Mouse (Mus musculus) CH12.LX (cell line): ENCODE measurements around the gene Tm7sf2. TPM values are rescaled to one million over a fixed set of nuclear protein-coding genes. Genes with fewer than 3 reads are reported as not detected.
A peak's percentile ranks its signal among the peaks of the same experiment; 100 is the strongest.

Experiments used
- DNase-seq: peaks from one replicate; pipeline ENCODE4 v3.0.0-alpha.2; 2013; ENCODE audit errors: extremely low read depth
- H3K27ac ChIP-seq: 2 replicates; pipeline ENCODE4 v1.5.1; 2012; ENCODE audit warnings: low read depth, mild to moderate bottlenecking, control low read depth, moderate library complexity; ENCODE audit not compliant: insufficient read depth
- H3K27me3 ChIP-seq: replicated peaks from 2 replicates; pipeline ENCODE3; 2012; ENCODE audit warnings: inconsistent platforms
- H3K36me3 ChIP-seq, 2 experiments: replicated peaks in 1 of 2; 2 replicates each; pipeline versions ENCODE3 to v1.6.1; 2012; ENCODE audit warnings: inconsistent platforms in 1 of 2, low read length in 1 of 2, mild to moderate bottlenecking in 1 of 2, mixed read lengths in 1 of 2, moderate library complexity in 1 of 2; ENCODE audit not compliant: control insufficient read depth in 1 of 2, insufficient read depth in 1 of 2
- H3K4me1 ChIP-seq, 2 experiments: 2 replicates each; pipeline ENCODE4 v1.6.1; 2012; ENCODE audit warnings: inconsistent platforms in 1 of 2, moderate library complexity in 1 of 2; ENCODE audit not compliant: insufficient read depth in 2 of 2, control insufficient read depth in 1 of 2
- H3K4me2 ChIP-seq: 2 replicates; pipeline ENCODE4 v1.6.1; 2012; ENCODE audit warnings: low read depth, mild to moderate bottlenecking, control low read depth; ENCODE audit not compliant: poor library complexity, insufficient read depth, severe bottlenecking
- H3K4me3 ChIP-seq, 3 experiments: fragments of 150-350 bp in 1 of 3; sonication (generic) in 1 of 3; replicated peaks in 1 of 3; 2 replicates each; pipeline versions ENCODE3 to v1.5.1; 2011 to 2012; ENCODE audit warnings: low read depth in 2 of 3, low read length in 2 of 3, mild to moderate bottlenecking in 2 of 3, moderate library complexity in 2 of 3, control low read depth in 1 of 3, improper control_type of control experiment in 1 of 3, inconsistent platforms in 1 of 3, mixed read lengths in 1 of 3; ENCODE audit not compliant: poor library complexity in 1 of 3
- H3K79me2 ChIP-seq: replicated peaks from 2 replicates; pipeline ENCODE4 v1.6.1; 2012; ENCODE audit warnings: mild to moderate bottlenecking, moderate library complexity; ENCODE audit not compliant: control insufficient read depth, poor library complexity, insufficient read depth, severe bottlenecking; ENCODE audit errors: extremely low read depth
- H3K9ac ChIP-seq: 2 replicates; pipeline ENCODE4 v1.6.1; 2012; ENCODE audit warnings: low read depth, mild to moderate bottlenecking, control low read depth, moderate library complexity; ENCODE audit not compliant: insufficient read depth
- H3K9me3 ChIP-seq: replicated peaks from 2 replicates; pipeline ENCODE3; 2012; ENCODE audit warnings: low read length, inconsistent platforms, mixed read lengths
- CHD1 ChIP-seq: IDR thresholded peaks from 2 replicates; pipeline ENCODE4 v1.6.1; 2012; ENCODE audit warnings: low read depth, low read length, improper control_type of control experiment, inconsistent platforms
- ELF1 ChIP-seq: IDR thresholded peaks from 2 replicates; pipeline ENCODE4 v1.6.1; 2014; ENCODE audit warnings: low read depth, mild to moderate bottlenecking, inconsistent platforms, low read length, improper control_type of control experiment
- ETS1 ChIP-seq: conservative IDR thresholded peaks from 2 replicates; pipeline ENCODE4 v1.6.1; 2012; ENCODE audit warnings: low read depth, mild to moderate bottlenecking, inconsistent platforms, low read length, improper control_type of control experiment, moderate library complexity
- HCFC1 ChIP-seq: IDR thresholded peaks from 2 replicates; pipeline ENCODE4 v1.6.1; 2012; ENCODE audit warnings: low read depth, mild to moderate bottlenecking, inconsistent platforms, low read length, improper control_type of control experiment
- NELFE ChIP-seq: IDR thresholded peaks from 2 replicates; pipeline ENCODE4 v1.6.1; 2011; ENCODE audit warnings: low read depth, low read length, improper control_type of control experiment
- PAX5 ChIP-seq: IDR thresholded peaks from 2 replicates; pipeline ENCODE4 v1.6.1; 2012; ENCODE audit warnings: low read length, inconsistent platforms, mixed read lengths
- POLR2A ChIP-seq: IDR thresholded peaks from 2 replicates; pipeline ENCODE4 v1.6.1; 2011; ENCODE audit warnings: low read depth, mild to moderate bottlenecking, improper control_type of control experiment, low read length
- RAD21 ChIP-seq: IDR thresholded peaks from 2 replicates; pipeline ENCODE4 v1.6.1; 2011; ENCODE audit warnings: low read depth, mild to moderate bottlenecking, low read length, improper control_type of control experiment, moderate library complexity
- SIN3A ChIP-seq: IDR thresholded peaks from 2 replicates; pipeline ENCODE4 v1.6.1; 2012; ENCODE audit warnings: low read length, improper control_type of control experiment, inconsistent platforms
- SMC3 ChIP-seq: IDR thresholded peaks from 2 replicates; pipeline ENCODE4 v1.6.1; 2011; ENCODE audit warnings: low read depth, low read length, improper control_type of control experiment
- USF2 ChIP-seq: conservative IDR thresholded peaks from 2 replicates; pipeline ENCODE4 v1.6.1; 2011; ENCODE audit warnings: low read depth, low read length, improper control_type of control experiment
- ZC3H11A ChIP-seq: IDR thresholded peaks from 2 replicates; pipeline ENCODE4 v1.6.1; 2012; ENCODE audit warnings: low read depth, mild to moderate bottlenecking, inconsistent platforms, low read length, improper control_type of control experiment
- ZKSCAN1 ChIP-seq: IDR thresholded peaks from 2 replicates; pipeline ENCODE4 v1.6.1; 2012; ENCODE audit warnings: low read depth, inconsistent platforms, low read length, improper control_type of control experiment, borderline replicate concordance
- dilution Hi-C: fragments of 300-500 bp; cut with MboI; formaldehyde crosslinking; loops from 2 replicates; pipeline ENCODE4 v1.14.3; 2020; ENCODE audit warnings: low sequenced_read_pairs; ENCODE audit not compliant: extremely low pct_unique_long_range_greater_than_20kb, extremely low pct_ligation_motif_present
- in situ Hi-C: fragments of 300-500 bp; cut with MboI; formaldehyde crosslinking; loops from 3 replicates; pipeline ENCODE4 v1.14.3; 2019; ENCODE audit warnings: low sequenced_read_pairs, low pct_ligation_motif_present, low pct_unique_long_range_greater_than_20kb, mixed read lengths
- polyA plus RNA-seq: library from polyadenylated mRNA; unstranded; fragments of >175 nt; gene quantifications from 2 replicates; pipeline ENCODE4 v1.2.1, GENCODE M21; 2012; ENCODE audit warnings: low read depth; ENCODE audit not compliant: insufficient read length
- total RNA-seq, 2 experiments: library from RNA; depleted of rRNA; stranded (reverse); fragments of 300-350 nt in 1 of 2; fragments of >200 nt in 1 of 2; gene quantifications; 2 replicates each; pipeline ENCODE4 v1.2.3; 2012 to 2014

The Tm7sf2 gene
- total and polyA plus RNA-seq, 3 experiments = 10.8 to 15.1 (median 11.7) TPM

DNA sequence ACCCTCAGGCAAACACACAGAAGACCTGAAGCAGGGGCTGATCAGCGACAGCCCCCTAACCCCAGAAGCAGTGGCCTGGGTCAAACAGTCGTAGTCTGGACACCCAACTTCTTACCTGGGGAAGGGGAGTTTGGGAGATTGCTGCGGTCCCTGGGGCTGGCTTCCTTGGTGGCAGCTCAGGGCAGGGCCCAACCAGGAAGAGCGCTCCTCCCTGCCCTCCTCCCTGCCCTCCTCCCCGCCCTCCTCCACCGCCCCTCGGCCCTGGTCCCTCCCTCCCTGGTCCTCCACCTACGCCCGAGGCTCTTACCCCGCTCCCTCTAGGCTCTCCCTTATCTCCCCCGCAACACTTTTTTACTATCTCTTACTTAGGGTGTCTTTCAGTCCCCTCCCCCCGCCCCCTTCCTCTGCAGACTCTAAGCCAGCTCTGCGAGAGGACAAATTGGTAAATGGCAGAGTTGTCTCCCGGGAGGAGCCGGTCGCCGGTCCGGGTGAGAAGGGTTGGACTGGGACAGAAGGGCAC is 53.1 kb downstream of the Tm7sf2 start:
- Histone ChIP-seq H3K36me3 (peaks cover 11 to 34% of the 10 kb centered on the region in 2 experiments), H3K4me2 (peak overlapping the region; percentile 63), H3K4me3 (peak overlapping the region; percentile 57 to 80 (median 70)), H3K79me2 (no peaks in the 10 kb centered on the region), H3K4me1 (peaks cover 11 to 38% of the 10 kb centered on the region in 2 experiments), H3K27me3 (no peaks in the 10 kb centered on the region), H3K27ac (0 out of 2 replicates have a peak overlapping the region, but pooled peaks have one; percentile 8), H3K9me3 (no peaks in the 10 kb centered on the region), H3K9ac (peak overlapping the region; percentile 81)
- peak; percentile 35 for DNase-seq
- in situ Hi-C loops = loop anchor here (5.0 kb wide), 2 partner anchors 53 to 93 kb away; partner anchors contain the start of genes Cdc42ep2 and Pola2
- peak; percentile 51; the same call in 1 of the 2 replicates for TF ChIP-seq HCFC1
- TF ChIP-seq USF2 = no peak
- TF ChIP-seq ETS1 = no peak
- no peak for TF ChIP-seq CHD1
- TF ChIP-seq RAD21 = no peak
- TF ChIP-seq NELFE = peak; percentile 61; the same call in 1 of the 2 replicates
- TF ChIP-seq POLR2A = peak; percentile 55; the same call in 1 of the 2 replicates
- TF ChIP-seq SIN3A = peak; percentile 44; the same call in 1 of the 2 replicates
- peak; percentile 90 for TF ChIP-seq ELF1
- dilution Hi-C loops = no loop called here

DNA sequence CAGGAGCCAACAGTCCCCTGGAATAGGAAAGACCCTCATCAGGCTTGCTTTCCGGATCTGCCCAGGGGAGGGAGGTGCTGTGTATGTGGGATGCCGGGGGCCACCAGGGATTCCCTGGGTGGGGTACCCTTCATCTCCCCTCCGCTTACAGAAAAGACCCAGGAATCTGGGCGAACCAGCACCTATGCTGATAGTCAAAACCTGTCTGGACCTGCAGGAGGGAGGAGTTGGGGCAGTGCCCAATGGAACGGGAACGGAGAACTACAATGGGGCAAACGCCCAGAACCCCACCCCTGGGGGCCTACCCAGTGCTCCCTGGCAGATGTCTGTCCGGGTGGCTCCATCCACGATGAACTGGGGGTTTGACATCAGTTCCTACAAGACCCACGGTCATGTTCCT is 54.5 kb downstream of the Tm7sf2 start:
- dilution Hi-C loops = no loop called here
- H3K79me2 ChIP-seq = no peaks in the 10 kb centered on the region
- DNase-seq = no peak
- in situ Hi-C loops = no loop called here
- H3K27me3 ChIP-seq = no peaks in the 10 kb centered on the region
- no peaks in the 10 kb centered on the region for H3K9me3 ChIP-seq
- H3K27ac ChIP-seq = no peak overlapping the region
- H3K4me1 ChIP-seq = peaks cover 11 to 31% of the 10 kb centered on the region in 2 experiments
- no peak overlapping the region for H3K9ac ChIP-seq
- H3K36me3 ChIP-seq = peaks cover 14 to 44% of the 10 kb centered on the region in 2 experiments
- no peak overlapping the region for H3K4me3 ChIP-seq
- TF ChIP-seq POLR2A = no peak
- no peak for TF ChIP-seq PAX5
- TF ChIP-seq ZC3H11A = no peak
- no peak for TF ChIP-seq ZKSCAN1
- TF ChIP-seq SMC3 = no peak
- H3K4me2 ChIP-seq = no peak overlapping the region

Other genes starting within 250 kb of the Tm7sf2 start
Only the 20 nearest of the 29 such genes appear.
- gene Cdc42ep2, start 143.6 kb downstream of the Tm7sf2 start, total RNA-seq (2012; rRNA removed) = 0.25 TPM in 2 replicates
- gene Cdc42ep2, start 143.6 kb downstream of the Tm7sf2 start, total RNA-seq (2014; rRNA removed) = 0.08 and 0.13 TPM in 2 replicates
- 0.16 and 0.20 TPM in 2 replicates for gene Cdc42ep2, start 143.6 kb downstream of the Tm7sf2 start, polyA plus RNA-seq
- 60.3 and 80.5 TPM in 2 replicates for gene Pola2, start 104.2 kb downstream of the Tm7sf2 start, total RNA-seq (2012; rRNA removed)
- 66.1 and 71.7 TPM in 2 replicates for gene Pola2, start 104.2 kb downstream of the Tm7sf2 start, total RNA-seq (2014; rRNA removed)
- 91.4 and 91.7 TPM in 2 replicates for gene Pola2, start 104.2 kb downstream of the Tm7sf2 start, polyA plus RNA-seq
- not detected in 2 replicates for gene Slc22a20, start 82.2 kb downstream of the Tm7sf2 start, total RNA-seq (2012; rRNA removed)
- not detected in 2 replicates for gene Slc22a20, start 82.2 kb downstream of the Tm7sf2 start, total RNA-seq (2014; rRNA removed)
- not detected in 2 replicates for gene Slc22a20, start 82.2 kb downstream of the Tm7sf2 start, polyA plus RNA-seq
- gene Capn1, start 52.5 kb downstream of the Tm7sf2 start, total RNA-seq (2012; rRNA removed) = 34.6 and 40.2 TPM in 2 replicates
- 19.3 and 20.0 TPM in 2 replicates for gene Capn1, start 52.5 kb downstream of the Tm7sf2 start, total RNA-seq (2014; rRNA removed)
- 42.9 and 43.7 TPM in 2 replicates for gene Capn1, start 52.5 kb downstream of the Tm7sf2 start, polyA plus RNA-seq
- 26.8 and 32.0 TPM in 2 replicates for gene Syvn1, start 21.8 kb downstream of the Tm7sf2 start, total RNA-seq (2012; rRNA removed)
- gene Syvn1, start 21.8 kb downstream of the Tm7sf2 start, total RNA-seq (2014; rRNA removed) = 13.5 and 16.5 TPM in 2 replicates
- 82.5 and 106 TPM in 2 replicates for gene Syvn1, start 21.8 kb downstream of the Tm7sf2 start, polyA plus RNA-seq
- gene Mrpl49, start 10.6 kb downstream of the Tm7sf2 start, total RNA-seq (2012; rRNA removed) = 37.4 and 49.8 TPM in 2 replicates
- gene Mrpl49, start 10.6 kb downstream of the Tm7sf2 start, total RNA-seq (2014; rRNA removed) = 59.0 and 60.9 TPM in 2 replicates
- 55.6 and 66.6 TPM in 2 replicates for gene Mrpl49, start 10.6 kb downstream of the Tm7sf2 start, polyA plus RNA-seq
- gene Fau, start 10.5 kb downstream of the Tm7sf2 start, total RNA-seq (2012; rRNA removed) = 2,266 and 2,403 TPM in 2 replicates
- gene Fau, start 10.5 kb downstream of the Tm7sf2 start, total RNA-seq (2014; rRNA removed) = 1,142 and 1,239 TPM in 2 replicates
- gene Fau, start 10.5 kb downstream of the Tm7sf2 start, polyA plus RNA-seq = 2,522 and 2,776 TPM in 2 replicates
- gene Znhit2, start 7.2 kb downstream of the Tm7sf2 start, total RNA-seq (2012; rRNA removed) = 29.2 and 32.7 TPM in 2 replicates
- 20.9 and 22.6 TPM in 2 replicates for gene Znhit2, start 7.2 kb downstream of the Tm7sf2 start, total RNA-seq (2014; rRNA removed)
- 20.1 and 20.5 TPM in 2 replicates for gene Znhit2, start 7.2 kb downstream of the Tm7sf2 start, polyA plus RNA-seq
- 44.7 and 48.2 TPM in 2 replicates for gene Vps51, start 8.9 kb upstream of the Tm7sf2 start, total RNA-seq (2012; rRNA removed)
- 37.0 and 37.7 TPM in 2 replicates for gene Vps51, start 8.9 kb upstream of the Tm7sf2 start, total RNA-seq (2014; rRNA removed)
- gene Vps51, start 8.9 kb upstream of the Tm7sf2 start, polyA plus RNA-seq = 44.1 and 51.2 TPM in 2 replicates
- not detected in 2 replicates for gene Tmem262, start 11.7 kb upstream of the Tm7sf2 start, total RNA-seq (2012; rRNA removed)
- gene Tmem262, start 11.7 kb upstream of the Tm7sf2 start, total RNA-seq (2014; rRNA removed) = not detected in 2 replicates
- gene Tmem262, start 11.7 kb upstream of the Tm7sf2 start, polyA plus RNA-seq = not detected in 2 replicates
- gene Gm28374, start 13.9 kb upstream of the Tm7sf2 start, total RNA-seq (2012; rRNA removed) = not detected in 2 replicates
- gene Gm28374, start 13.9 kb upstream of the Tm7sf2 start, total RNA-seq (2014; rRNA removed) = 0.40 and 0.42 TPM in 2 replicates
- 0.57 TPM in 1 of 2 replicates, not detected in the other for gene Gm28374, start 13.9 kb upstream of the Tm7sf2 start, polyA plus RNA-seq
- 26.8 and 29.4 TPM in 2 replicates for gene Zfpl1, start 16.6 kb upstream of the Tm7sf2 start, total RNA-seq (2012; rRNA removed)
- gene Zfpl1, start 16.6 kb upstream of the Tm7sf2 start, total RNA-seq (2014; rRNA removed) = 23.1 and 26.1 TPM in 2 replicates
- 30.5 and 40.9 TPM in 2 replicates for gene Zfpl1, start 16.6 kb upstream of the Tm7sf2 start, polyA plus RNA-seq
- 51.5 and 59.2 TPM in 2 replicates for gene Cdca5, start 16.6 kb upstream of the Tm7sf2 start, total RNA-seq (2012; rRNA removed)
- gene Cdca5, start 16.6 kb upstream of the Tm7sf2 start, total RNA-seq (2014; rRNA removed) = 62.7 and 67.8 TPM in 2 replicates
- gene Cdca5, start 16.6 kb upstream of the Tm7sf2 start, polyA plus RNA-seq = 80.6 and 81.6 TPM in 2 replicates
- 0.81 and 0.84 TPM in 2 replicates for gene AC131692.1, start 26.0 kb upstream of the Tm7sf2 start, total RNA-seq (2012; rRNA removed)
- gene AC131692.1, start 26.0 kb upstream of the Tm7sf2 start, total RNA-seq (2014; rRNA removed) = 0.42 and 0.74 TPM in 2 replicates
- 4.6 and 4.7 TPM in 2 replicates for gene AC131692.1, start 26.0 kb upstream of the Tm7sf2 start, polyA plus RNA-seq
- gene Naaladl1, start 37.4 kb upstream of the Tm7sf2 start, total RNA-seq (2012; rRNA removed) = 0.25 and 0.34 TPM in 2 replicates
- 0.20 and 0.24 TPM in 2 replicates for gene Naaladl1, start 37.4 kb upstream of the Tm7sf2 start, total RNA-seq (2014; rRNA removed)
- gene Naaladl1, start 37.4 kb upstream of the Tm7sf2 start, polyA plus RNA-seq = 1.1 and 1.9 TPM in 2 replicates
- 27.0 and 31.0 TPM in 2 replicates for gene Sac3d1, start 50.3 kb upstream of the Tm7sf2 start, total RNA-seq (2012; rRNA removed)
- 24.6 and 31.9 TPM in 2 replicates for gene Sac3d1, start 50.3 kb upstream of the Tm7sf2 start, total RNA-seq (2014; rRNA removed)
- 26.9 and 29.8 TPM in 2 replicates for gene Sac3d1, start 50.3 kb upstream of the Tm7sf2 start, polyA plus RNA-seq
- gene Snx15, start 59.9 kb upstream of the Tm7sf2 start, total RNA-seq (2012; rRNA removed) = 15.6 and 17.4 TPM in 2 replicates
- 14.0 and 15.3 TPM in 2 replicates for gene Snx15, start 59.9 kb upstream of the Tm7sf2 start, total RNA-seq (2014; rRNA removed)
- gene Snx15, start 59.9 kb upstream of the Tm7sf2 start, polyA plus RNA-seq = 14.4 and 15.7 TPM in 2 replicates
- not detected in 2 replicates for gene Batf2, start 72.6 kb upstream of the Tm7sf2 start, total RNA-seq (2012; rRNA removed)
- gene Batf2, start 72.6 kb upstream of the Tm7sf2 start, total RNA-seq (2014; rRNA removed) = not detected in 2 replicates
- not detected in 2 replicates for gene Batf2, start 72.6 kb upstream of the Tm7sf2 start, polyA plus RNA-seq
- 35.4 and 48.4 TPM in 2 replicates for gene Arl2, start 73.2 kb upstream of the Tm7sf2 start, total RNA-seq (2012; rRNA removed)
- gene Arl2, start 73.2 kb upstream of the Tm7sf2 start, total RNA-seq (2014; rRNA removed) = 23.9 and 27.9 TPM in 2 replicates
- gene Arl2, start 73.2 kb upstream of the Tm7sf2 start, polyA plus RNA-seq = 28.0 and 36.9 TPM in 2 replicates
- not detected in 2 replicates for gene Majin, start 116.0 kb upstream of the Tm7sf2 start, total RNA-seq (2012; rRNA removed)
- gene Majin, start 116.0 kb upstream of the Tm7sf2 start, total RNA-seq (2014; rRNA removed) = not detected in 2 replicates
- gene Majin, start 116.0 kb upstream of the Tm7sf2 start, polyA plus RNA-seq = not detected in 2 replicates